Mouse (Mus musculus): ENCODE data around the gene Tatdn2.

- no peak for TF ChIP-seq CTCF (IDR thresholded peaks at IDR 0.05; ENCODE audit: control insufficient read depth, insufficient read depth, insufficient read length)
- no peak for TF ChIP-seq MAX (IDR thresholded peaks at IDR 0.05)
- TF ChIP-seq CEBPB (IDR thresholded peaks at IDR 0.05; ENCODE audit: low read depth): no peak
- no peak for TF ChIP-seq USF1 (IDR thresholded peaks at IDR 0.05; ENCODE audit: low read depth)
- TF ChIP-seq MYOD1 (IDR thresholded peaks at IDR 0.05; ENCODE audit: control insufficient read depth, insufficient read length, low read depth): no peak
- TF ChIP-seq FOSL1 (IDR thresholded peaks at IDR 0.05; ENCODE audit: insufficient read depth, low read length, poor library complexity, severe bottlenecking): no peak
Measured at GRCm38 (mm10) chr6:113712718-113713117, 15.9 kb downstream of the Tatdn2 start.
